Mouse (Mus musculus) neural tube, embryonic 12.5 days (tissue): Measurements from ENCODE around the gene Dnaja4. TPM values are rescaled to one million over a fixed set of nuclear protein-coding genes. Genes with fewer than 3 reads are reported as not detected.
A peak's percentile ranks its signal among the peaks of the same experiment; 100 is the strongest.

Experiments used
- ATAC-seq: fragments of 200-750 bp; cut with Nextera tagmentation; 2 replicates; pipeline ENCODE4 v1.8.0; 2017; ENCODE audit warnings: low read depth, mild to moderate bottlenecking, moderate TSS enrichment, moderate library complexity; ENCODE audit not compliant: low FRiP score
- H3K27ac ChIP-seq: fragments of 300-500 bp; sonication (generic); 2 replicates; pipeline ENCODE4 v1.5.1; 2016
- H3K27me3 ChIP-seq: fragments of 300-500 bp; sonication (generic); replicated peaks from 2 replicates; pipeline ENCODE4 v1.6.1; 2016; ENCODE audit warnings: mild to moderate bottlenecking
- H3K36me3 ChIP-seq: fragments of 300-500 bp; sonication (generic); 2 replicates; pipeline ENCODE4 v1.6.1; 2016; ENCODE audit warnings: mild to moderate bottlenecking
- H3K4me1 ChIP-seq: fragments of 300-500 bp; sonication (generic); 2 replicates; pipeline ENCODE4 v1.6.1; 2016
- H3K4me2 ChIP-seq: fragments of 300-500 bp; sonication (generic); replicated peaks from 2 replicates; pipeline ENCODE4 v1.6.1; 2016; ENCODE audit warnings: mild to moderate bottlenecking
- H3K4me3 ChIP-seq: fragments of 300-500 bp; sonication (generic); 2 replicates; pipeline ENCODE4 v1.5.1; 2016
- H3K9ac ChIP-seq: fragments of 300-500 bp; sonication (generic); 2 replicates; pipeline ENCODE4 v1.6.1; 2016; ENCODE audit warnings: mild to moderate bottlenecking
- H3K9me3 ChIP-seq: fragments of 300-500 bp; sonication (generic); 2 replicates; pipeline ENCODE4 v1.6.1; 2016; ENCODE audit warnings: mild to moderate bottlenecking
- WGBS: fragments of 180-500 bp; shearing (Covaris S2); methylation state at CpG from one replicate; pipeline ENCODE4 v1.1.7; 2016; 5-methylcytosine and 5-hydroxymethylcytosine counted together
- polyA plus RNA-seq: library from polyadenylated mRNA; unstranded; fragments of >200 nt; fragmentation: Nextera tagmentation; extraction: Ambion mirVana; gene quantifications from 2 replicates; pipeline ENCODE4 v1.2.1, GENCODE M21; 2016

Dnaja4 gene
- polyA plus RNA-seq, 1 experiment from 2014 or later, result 4.6 TPM

DNA sequence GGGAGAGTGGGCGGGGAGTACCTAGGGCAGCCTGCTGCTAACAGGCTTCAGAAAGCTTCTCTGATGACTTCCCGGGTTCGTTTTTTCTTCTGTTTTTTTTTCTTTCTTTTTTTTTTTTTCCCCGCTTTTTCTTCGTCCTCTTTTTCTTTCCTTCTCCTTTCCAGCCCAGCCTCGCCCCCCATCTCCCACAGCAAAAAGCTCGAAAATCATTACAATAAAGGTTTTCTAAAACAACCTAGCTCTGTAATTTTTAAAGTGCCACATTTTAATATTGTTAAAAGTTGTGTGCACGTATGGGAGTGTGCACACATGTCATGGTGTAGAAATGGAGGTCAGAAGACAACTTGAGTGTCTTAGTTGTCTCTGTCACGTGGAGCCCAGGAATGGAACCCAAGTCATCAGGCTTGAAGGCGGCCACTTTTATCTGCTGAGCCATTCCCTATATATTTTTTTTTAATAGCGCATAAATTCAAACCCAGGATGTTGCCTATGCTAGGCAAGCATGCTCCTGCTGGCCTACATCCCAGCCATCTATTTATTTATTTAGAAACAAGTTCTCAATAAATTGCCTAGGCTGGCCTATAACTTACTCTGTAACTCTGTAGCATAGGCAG lies 36.1 kb downstream of the Dnaja4 start:
- Histone ChIP-seq H3K9ac (no peak overlapping the region), H3K4me2 (peak overlapping the region; percentile 69), H3K4me1 (peaks cover 7% of the 10 kb centered on the region; the same call in 1 of the 2 replicates), H3K36me3 (no peaks in the 10 kb centered on the region), H3K27me3 (no peaks in the 10 kb centered on the region), H3K27ac (no peak overlapping the region), H3K9me3 (no peaks in the 10 kb centered on the region), H3K4me3 (peak overlapping the region; percentile 69)
- ATAC-seq, result no peak
- 22% methylated on average over 11 of the region's 11 CpGs for WGBS

DNA sequence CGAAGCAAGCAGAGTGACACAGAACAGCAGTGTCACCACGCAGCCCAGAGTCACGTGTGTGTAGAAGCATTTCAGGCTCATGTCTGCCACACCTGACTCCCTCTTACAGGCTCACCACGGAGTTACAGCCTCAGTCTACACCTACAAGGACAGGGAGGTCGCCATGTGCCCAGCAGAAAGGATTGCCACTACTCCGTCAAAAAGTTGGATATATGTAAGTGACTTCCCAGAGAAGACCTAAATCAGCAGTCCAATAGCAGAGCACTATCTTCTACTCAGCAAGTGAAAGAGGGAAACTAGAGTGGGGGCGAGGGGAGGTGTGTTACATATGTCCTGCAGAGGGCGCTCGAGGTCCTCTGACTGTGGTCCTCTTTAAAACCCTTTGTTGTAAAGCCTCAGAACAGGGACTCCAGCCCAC lies 37.6 kb downstream of the Dnaja4 start:
- Histone ChIP-seq H3K4me2 (no peak overlapping the region), H3K4me3 (no peak overlapping the region), H3K4me1 (peaks cover 7% of the 10 kb centered on the region; the same call in 1 of the 2 replicates), H3K9ac (no peak overlapping the region), H3K27me3 (no peaks in the 10 kb centered on the region), H3K9me3 (no peaks in the 10 kb centered on the region), H3K36me3 (no peaks in the 10 kb centered on the region), H3K27ac (no peak overlapping the region)
- no peak for ATAC-seq
- 21% methylated on average over 9 of the region's 9 CpGs for WGBS

DNA sequence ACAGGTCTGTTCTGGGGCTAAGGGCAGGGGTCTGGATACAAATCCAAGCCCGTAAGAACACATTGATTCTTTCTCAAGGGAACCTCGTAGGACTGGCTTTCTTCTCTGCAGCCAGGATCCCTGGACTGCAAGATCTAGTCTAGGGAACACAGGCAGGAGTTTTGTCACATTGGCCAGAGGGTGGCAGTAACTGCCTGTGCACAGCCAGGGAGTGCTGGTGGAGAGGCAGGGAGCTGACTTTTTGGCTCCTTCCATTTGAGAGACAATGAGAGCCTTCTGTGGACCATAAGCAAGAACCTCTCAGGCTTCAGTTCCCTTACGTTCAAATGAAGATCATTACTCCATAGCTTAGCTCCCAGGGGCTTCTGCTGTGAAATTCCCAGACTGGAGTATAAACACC lies 39.7 kb downstream of the Dnaja4 start:
- WGBS, result 26% methylated on average over 3 of the region's 3 CpGs
- Histone ChIP-seq H3K9ac (no peak overlapping the region), H3K4me2 (no peak overlapping the region)

DNA sequence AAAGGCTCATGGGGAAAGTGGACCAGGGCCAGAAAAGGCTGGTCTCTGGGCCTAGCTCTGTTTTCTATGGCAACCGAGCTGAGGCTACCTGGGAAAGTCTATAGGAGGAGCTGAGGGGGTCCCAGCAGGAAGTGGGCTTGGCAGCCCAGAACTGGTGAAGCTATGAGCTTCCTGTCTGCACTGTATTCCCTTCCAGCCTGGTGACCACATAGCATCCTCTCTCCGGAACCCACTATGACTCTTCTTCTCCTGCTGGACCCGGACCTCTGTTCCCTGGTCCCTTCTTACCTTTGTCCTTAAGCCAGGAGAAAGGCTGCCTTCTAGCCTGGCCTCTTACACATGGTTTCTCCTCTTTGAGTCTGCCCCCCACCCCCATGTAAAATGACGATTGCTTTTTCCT lies 45.2 kb downstream of the Dnaja4 start:
- no peaks in the 10 kb centered on the region for H3K9me3 ChIP-seq
- no peak for ATAC-seq
- H3K4me2 ChIP-seq, result no peak overlapping the region
- H3K9ac ChIP-seq, result no peak overlapping the region
- WGBS, result 91% methylated on average over 4 of the region's 4 CpGs
- H3K4me1 ChIP-seq, result peaks cover 15% of the 10 kb centered on the region
- H3K27ac ChIP-seq, result no peak overlapping the region
- H3K36me3 ChIP-seq, result no peaks in the 10 kb centered on the region
- H3K4me3 ChIP-seq, result no peak overlapping the region
- H3K27me3 ChIP-seq, result peaks cover 5% of the 10 kb centered on the region; the same call in 1 of the 2 replicates

More for the DNA sequence above, 39.7 kb downstream of the Dnaja4 start:
- Histone ChIP-seq H3K4me3 (no peak overlapping the region), H3K27ac (no peak overlapping the region), H3K9me3 (no peaks in the 10 kb centered on the region), H3K4me1 (peaks cover 4% of the 10 kb centered on the region; the same call in 1 of the 2 replicates), H3K36me3 (no peaks in the 10 kb centered on the region), H3K27me3 (peaks cover 5% of the 10 kb centered on the region; the same call in 1 of the 2 replicates)
- ATAC-seq, result no peak

DNA sequence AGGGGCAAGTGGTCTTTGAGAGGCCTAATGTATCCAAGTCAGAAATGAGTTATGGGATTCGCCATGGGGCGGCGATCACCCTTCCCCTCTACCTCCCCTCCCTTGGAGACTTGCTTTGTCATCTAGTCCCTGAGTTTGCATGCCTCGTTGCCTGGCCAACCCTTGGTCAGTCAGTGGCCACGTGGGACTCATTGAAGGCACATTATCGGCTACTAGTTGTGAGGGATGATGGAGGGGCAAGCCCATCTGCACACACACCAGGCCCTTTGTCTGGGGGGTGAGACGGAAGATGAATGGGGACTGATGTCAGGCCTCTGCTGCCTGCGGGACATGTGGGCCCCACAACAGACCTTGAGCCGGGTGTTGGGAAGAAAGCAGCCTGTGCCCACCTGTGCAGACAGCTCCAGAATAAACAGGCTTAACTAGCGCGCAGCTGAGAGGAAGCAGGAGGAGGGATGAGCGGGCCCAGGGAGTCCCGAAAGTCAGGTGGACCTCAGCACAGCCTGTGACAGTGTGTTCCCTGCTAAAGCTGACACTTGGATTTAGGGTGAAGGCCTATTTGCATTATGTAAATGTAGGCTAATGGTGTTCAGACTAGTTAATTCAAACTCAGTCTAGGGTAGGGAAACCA lies 47.2 kb downstream of the Dnaja4 start:
- H3K9me3 ChIP-seq, result no peaks in the 10 kb centered on the region
- 5% methylated on average over 13 of the region's 13 CpGs for WGBS
- H3K9ac ChIP-seq, result no peak overlapping the region
- H3K4me1 ChIP-seq, result peaks cover 20% of the 10 kb centered on the region
- peaks cover 5% of the 10 kb centered on the region; the same call in 1 of the 2 replicates for H3K27me3 ChIP-seq
- no peaks in the 10 kb centered on the region for H3K36me3 ChIP-seq
- no peak overlapping the region for H3K4me3 ChIP-seq
- ATAC-seq, result peak; percentile 85
- no peak overlapping the region for H3K27ac ChIP-seq
- H3K4me2 ChIP-seq, result peak overlapping the region; percentile 12; the same call in 1 of the 2 replicates

DNA sequence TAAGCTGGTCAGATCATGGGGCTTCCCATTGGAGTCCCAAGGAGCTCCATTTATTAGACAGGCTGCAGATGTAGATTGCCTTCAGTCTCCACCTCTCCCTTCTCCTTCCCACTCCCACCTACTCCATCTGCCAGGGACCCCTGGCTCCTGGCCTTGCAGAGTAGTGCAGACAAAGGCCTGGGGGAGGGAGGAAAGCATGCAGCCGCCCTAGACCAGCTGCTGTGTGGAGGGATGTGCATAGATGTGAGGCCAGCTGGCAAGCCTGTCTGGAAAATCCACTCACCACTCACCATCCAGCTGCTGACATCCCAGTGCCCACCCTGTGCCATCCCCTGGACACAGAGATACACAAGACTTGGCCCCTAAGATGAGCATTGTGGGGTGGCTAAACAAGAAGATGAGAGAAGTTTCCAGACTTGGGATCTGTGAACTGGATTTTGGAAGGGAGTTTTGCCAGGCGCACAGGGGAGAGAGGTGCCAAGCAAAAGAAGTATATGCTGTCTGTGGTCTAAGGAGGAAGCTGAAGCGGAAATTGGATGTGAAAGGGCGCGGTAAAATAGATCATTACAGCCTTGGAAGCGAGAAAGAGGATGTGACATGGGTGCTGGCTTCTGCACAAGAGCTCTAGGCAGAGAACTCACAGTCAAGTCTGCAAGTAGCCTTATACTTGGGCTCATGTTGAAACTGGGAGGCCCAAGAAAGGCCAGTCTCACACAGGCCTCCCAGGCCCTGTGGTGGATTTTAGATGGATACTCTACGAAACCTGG lies 51.7 kb downstream of the Dnaja4 start:
- 85% methylated on average over 7 of the region's 7 CpGs for WGBS
- Histone ChIP-seq H3K27me3 (peaks cover 6% of the 10 kb centered on the region), H3K4me1 (peaks cover 35% of the 10 kb centered on the region), H3K9me3 (no peaks in the 10 kb centered on the region), H3K9ac (no peak overlapping the region), H3K27ac (no peak overlapping the region), H3K4me2 (no peak overlapping the region), H3K36me3 (no peaks in the 10 kb centered on the region), H3K4me3 (no peak overlapping the region)
- ATAC-seq, result no peak

DNA sequence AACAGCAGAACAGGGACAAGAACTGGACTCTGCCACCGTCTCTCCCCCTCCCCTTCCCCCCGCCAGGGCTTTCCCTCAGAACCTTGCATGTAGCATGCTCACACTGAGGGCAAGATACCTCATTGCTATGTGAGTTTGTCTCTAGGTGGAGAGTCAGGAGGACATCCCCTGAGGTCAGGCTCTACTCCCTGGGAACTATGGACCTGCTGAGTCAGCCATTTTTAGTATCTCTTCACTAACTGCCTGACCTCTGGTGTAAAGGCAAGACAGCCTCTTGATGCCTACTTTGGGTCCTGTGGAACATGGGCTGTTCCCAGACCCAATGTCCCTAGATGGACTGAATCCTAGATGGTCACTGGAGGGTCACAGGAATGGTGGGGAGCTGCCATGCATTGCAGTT lies 53.0 kb downstream of the Dnaja4 start:
- no peaks in the 10 kb centered on the region for H3K36me3 ChIP-seq
- no peak overlapping the region for H3K9ac ChIP-seq
- peaks cover 23% of the 10 kb centered on the region for H3K4me1 ChIP-seq
- no peak overlapping the region for H3K4me3 ChIP-seq
- peak overlapping the region; percentile 38; the same call in 1 of the 2 replicates for H3K4me2 ChIP-seq
- no peaks in the 10 kb centered on the region for H3K9me3 ChIP-seq
- WGBS, result 84% methylated on average over 2 of the region's 2 CpGs
- H3K27me3 ChIP-seq, result peaks cover 6% of the 10 kb centered on the region
- no peak for ATAC-seq
- H3K27ac ChIP-seq, result 0 out of 2 replicates have a peak overlapping the region, but pooled peaks have one; percentile 42

DNA sequence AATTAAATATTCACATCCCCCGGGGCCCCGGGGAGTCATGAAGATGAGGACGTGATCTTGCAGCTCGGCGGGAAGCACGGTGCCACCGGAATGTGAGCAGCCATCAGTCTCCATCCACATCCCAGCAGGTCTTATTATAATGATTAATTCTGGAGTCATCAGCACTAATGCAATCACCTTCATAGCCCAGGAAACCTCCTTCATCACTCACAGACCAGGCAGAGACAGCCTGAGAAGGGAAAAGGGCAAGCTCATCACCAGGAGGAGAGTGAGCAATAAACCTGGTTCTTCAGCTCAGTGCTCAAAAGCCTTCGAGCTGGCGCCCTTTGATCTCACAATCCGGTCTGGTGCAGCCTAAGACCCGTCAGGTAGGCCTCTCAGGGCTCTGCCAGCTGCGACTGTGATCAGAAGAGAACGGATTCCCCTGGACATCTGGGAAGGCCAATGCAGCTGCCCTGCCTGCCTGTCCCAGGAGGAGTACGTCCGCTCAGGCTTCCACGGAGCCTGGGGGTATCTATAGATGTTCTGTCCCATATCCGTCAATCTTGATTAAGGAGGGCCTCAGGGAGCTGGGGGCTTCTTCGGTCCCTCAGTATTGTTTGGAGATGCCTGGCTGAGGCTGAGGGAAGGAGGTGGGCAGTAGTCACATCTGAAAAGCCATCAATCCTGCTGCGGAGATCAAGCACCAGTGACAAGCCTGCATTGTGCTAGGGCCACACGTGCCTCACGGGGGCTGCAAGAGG lies 53.7 kb downstream of the Dnaja4 start:
- H3K9me3 ChIP-seq, result no peaks in the 10 kb centered on the region
- 5% methylated on average over 21 of the region's 21 CpGs for WGBS
- peaks cover 22% of the 10 kb centered on the region for H3K4me1 ChIP-seq
- H3K36me3 ChIP-seq, result no peaks in the 10 kb centered on the region
- H3K9ac ChIP-seq, result no peak overlapping the region
- peak; percentile 69 for ATAC-seq
- H3K27me3 ChIP-seq, result peaks cover 6% of the 10 kb centered on the region
- H3K4me2 ChIP-seq, result peak overlapping the region; percentile 38
- H3K27ac ChIP-seq, result 0 out of 2 replicates have a peak overlapping the region, but pooled peaks have one; percentile 42
- no peak overlapping the region for H3K4me3 ChIP-seq

DNA sequence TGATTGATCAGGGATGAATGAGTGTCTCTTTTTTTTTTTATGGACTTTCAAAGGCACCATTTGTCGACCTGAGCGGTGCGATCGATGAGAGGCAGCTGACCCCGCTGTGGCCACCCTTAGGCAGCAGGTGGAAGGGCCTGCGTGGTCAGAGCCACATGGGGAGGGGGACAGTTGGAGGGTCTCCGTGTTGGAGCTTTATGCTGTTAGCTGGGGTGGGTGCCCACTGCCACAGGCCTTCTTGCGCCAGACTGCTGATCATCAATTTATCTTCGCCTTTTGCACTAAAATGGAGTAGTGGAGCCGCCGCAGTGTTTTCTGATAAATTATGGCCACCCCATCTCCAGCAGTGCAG lies 54.2 kb downstream of the Dnaja4 start:
- no peak overlapping the region for H3K4me3 ChIP-seq
- H3K4me1 ChIP-seq, result peaks cover 22% of the 10 kb centered on the region
- H3K36me3 ChIP-seq, result no peaks in the 10 kb centered on the region
- no peak overlapping the region for H3K27ac ChIP-seq
- no peaks in the 10 kb centered on the region for H3K9me3 ChIP-seq
- peak overlapping the region; percentile 38 for H3K4me2 ChIP-seq
- H3K27me3 ChIP-seq, result peaks cover 6% of the 10 kb centered on the region
- 12% methylated on average over 11 of the region's 11 CpGs for WGBS
- H3K9ac ChIP-seq, result no peak overlapping the region
- peak; percentile 17; the same call in 1 of the 2 replicates for ATAC-seq

DNA sequence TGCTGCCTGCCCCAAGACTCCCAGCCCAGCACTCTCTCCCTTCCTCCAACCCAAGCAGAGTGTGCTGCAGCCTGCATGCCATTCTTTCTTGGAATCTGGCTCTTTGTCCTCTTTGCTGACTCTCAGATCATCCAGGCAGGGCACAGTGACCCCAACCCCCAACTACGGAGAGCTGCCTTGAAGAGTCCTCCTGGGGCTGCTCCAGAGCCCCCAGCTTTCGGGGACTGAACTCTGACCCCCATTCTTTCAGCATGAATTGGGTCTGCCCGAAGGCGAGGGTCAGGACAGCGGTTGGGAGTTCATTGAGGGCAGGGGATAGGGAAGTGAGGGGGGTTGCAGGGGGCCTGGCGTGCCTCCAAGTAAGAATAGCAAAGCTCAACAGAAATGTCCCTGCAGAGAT lies 60.9 kb downstream of the Dnaja4 start:
- WGBS, result 19% methylated on average over 6 of the region's 6 CpGs
- no peak overlapping the region for H3K4me2 ChIP-seq
- no peak overlapping the region for H3K4me3 ChIP-seq
- no peak overlapping the region for H3K27ac ChIP-seq
- H3K4me1 ChIP-seq, result peaks cover 14% of the 10 kb centered on the region
- H3K9ac ChIP-seq, result no peak overlapping the region
- no peaks in the 10 kb centered on the region for H3K36me3 ChIP-seq
- peaks cover 29% of the 10 kb centered on the region for H3K27me3 ChIP-seq
- ATAC-seq, result no peak
- no peaks in the 10 kb centered on the region for H3K9me3 ChIP-seq

DNA sequence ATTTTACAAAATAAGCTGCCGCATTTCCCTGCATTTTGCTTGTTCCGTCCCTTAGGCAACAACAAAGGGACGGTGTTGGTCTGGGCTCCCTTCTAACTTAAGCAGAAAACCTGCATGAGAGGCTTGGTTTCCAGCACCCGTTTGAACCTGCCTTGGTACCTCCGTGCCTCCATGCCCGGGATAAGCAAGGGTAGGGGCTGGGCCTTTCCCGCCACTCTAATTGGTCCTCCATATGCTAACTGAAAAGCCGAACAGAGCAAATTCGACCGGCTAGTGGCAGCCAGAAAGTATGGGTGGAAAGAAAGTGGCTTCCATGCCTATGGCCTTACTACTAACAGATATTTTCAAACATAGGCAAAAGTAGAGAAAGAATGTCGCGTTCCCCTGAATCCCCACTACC lies 65.4 kb downstream of the Dnaja4 start:
- Histone ChIP-seq H3K4me2 (peak overlapping the region; percentile 76), H3K9me3 (no peaks in the 10 kb centered on the region), H3K4me3 (peak overlapping the region; percentile 36; the same call in 1 of the 2 replicates), H3K27me3 (peaks cover 43% of the 10 kb centered on the region), H3K36me3 (no peaks in the 10 kb centered on the region), H3K4me1 (peaks cover 38% of the 10 kb centered on the region), H3K27ac (no peak overlapping the region), H3K9ac (no peak overlapping the region)
- ATAC-seq, result no peak
- WGBS, result 20% methylated on average over 12 of the region's 12 CpGs
